Mouse (Mus musculus) CD4-positive naive resting alpha-beta T cell, adult 76 days (primary cell): Measurements from ENCODE around the gene Gpr137b. TPM values are rescaled to one million over a fixed set of nuclear protein-coding genes. Genes with fewer than 3 reads are reported as not detected.

Source experiments
- total RNA-seq: library from RNA; stranded (reverse); gene quantifications from one replicate; pipeline ENCODE4 v1.2.4, GENCODE M21; 2023

Gpr137b gene
- 9.0 TPM for total RNA-seq

GRCm38 (mm10) chr13:13393228-13394095 lies at the start of gene Gpr137b:
TSS of gene Gpr137b (minus strand) at chr13:13394014.

DNA sequence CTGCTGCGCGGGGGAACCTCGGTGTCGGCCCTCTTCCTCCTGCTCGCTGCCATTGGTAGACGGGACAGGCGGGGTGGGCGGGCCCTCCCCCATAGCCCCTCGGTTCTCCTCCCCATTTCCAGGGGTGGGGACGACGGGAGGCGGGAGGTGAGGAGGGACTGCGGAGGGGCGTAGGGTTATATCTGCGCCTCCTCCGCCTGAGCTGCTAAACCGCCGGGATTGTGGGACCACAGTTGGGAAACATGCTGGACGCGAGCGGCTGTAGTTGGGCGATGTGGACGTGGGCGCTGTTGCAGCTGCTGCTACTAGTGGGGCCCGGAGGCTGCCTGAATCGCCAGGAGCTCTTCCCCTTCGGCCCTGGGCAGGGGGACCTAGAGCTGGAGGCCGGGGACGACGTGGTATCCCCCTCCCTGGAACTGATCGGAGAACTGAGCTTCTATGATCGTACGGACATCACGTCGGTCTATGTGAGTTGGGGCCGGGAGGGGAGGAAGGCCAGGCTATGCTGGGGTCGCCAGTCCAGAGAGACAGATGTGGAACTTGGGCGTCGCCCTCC lies 43.7 kb upstream of the Gpr137b start, which contains the start of gene Nid1:
Nid1 (plus strand) TSS at position 92 of the 556 bp plus-strand sequence.

Other genes starting within 250 kb of the Gpr137b start
- gene Prl2c5, start 211.3 kb downstream of the Gpr137b start, total RNA-seq: not detected
- 2.1 TPM for gene Nid1, start 43.5 kb upstream of the Gpr137b start, total RNA-seq
- 83.9 TPM for gene Lyst, start 196.4 kb upstream of the Gpr137b start, total RNA-seq